Mouse (Mus musculus): Measurements from ENCODE around the gene Gatb.

The Gatb gene

DNA sequence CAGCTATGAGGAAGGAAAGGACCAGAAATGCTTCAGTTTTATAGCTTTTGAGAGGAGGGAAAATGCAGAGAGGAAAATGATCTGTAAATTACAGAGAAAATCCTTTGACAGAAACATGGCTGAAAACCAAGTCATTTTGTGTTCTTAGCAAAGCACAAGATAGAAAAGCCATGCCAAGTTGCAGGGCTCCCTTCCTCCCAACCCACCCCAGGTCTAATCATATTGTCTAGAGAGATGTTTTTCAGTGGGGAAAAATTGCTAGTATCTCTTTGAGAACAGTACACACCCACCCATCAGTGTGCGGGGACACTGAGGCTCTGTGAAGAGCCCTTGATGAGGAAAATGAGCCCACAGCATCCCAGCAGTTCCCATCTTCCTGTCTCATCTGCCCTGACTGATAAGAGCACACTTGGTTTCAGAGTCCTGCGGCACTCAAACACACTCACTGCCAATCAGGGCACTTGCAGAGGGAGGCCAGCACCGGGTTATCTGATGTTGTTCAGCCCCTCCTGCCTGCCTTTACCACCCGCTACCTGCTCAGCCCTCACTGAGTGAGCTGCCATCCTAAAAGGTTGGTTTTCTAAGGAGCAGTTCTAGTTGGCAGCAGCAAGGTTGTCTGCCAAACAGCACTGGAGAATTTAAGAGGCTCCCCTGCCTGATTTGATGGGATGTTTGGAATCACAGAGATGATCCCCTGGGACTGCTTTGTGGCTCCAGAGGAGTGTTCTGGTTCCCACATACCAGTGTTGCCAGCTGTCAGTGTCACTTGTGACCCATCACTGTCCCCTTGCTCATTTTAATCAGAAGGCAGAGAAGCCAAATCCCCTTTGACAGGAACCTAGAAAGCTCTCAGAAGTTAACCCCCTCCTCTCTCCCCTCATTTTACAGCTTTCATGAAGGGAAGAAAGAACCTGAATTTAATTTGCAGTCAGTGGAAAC lies 79.1 kb downstream of the Gatb start:
- DNase-seq (ENCODE audit: low spot score in 2 of 2) = no peak

DNA sequence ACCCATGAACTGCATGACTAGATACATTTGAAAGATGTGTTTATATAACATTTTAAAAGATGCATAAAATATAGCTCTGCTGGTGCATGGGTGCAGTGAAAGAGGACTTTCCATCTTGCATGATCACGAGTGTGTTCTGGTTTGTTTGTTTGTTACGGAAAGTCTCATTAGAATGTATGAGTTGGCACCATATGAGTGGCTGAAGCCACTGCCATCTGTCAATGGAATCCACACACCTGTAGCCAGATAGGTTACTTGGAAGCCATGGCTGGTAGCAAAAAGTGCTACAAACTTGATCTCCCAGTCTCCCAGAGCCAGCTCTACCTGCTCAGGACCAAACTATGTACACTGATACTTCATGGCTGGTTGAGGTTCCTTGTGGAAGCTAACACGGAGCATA lies 81.6 kb downstream of the Gatb start:
- DNase-seq (ENCODE audit: low spot score in 2 of 2) = no peak

DNA sequence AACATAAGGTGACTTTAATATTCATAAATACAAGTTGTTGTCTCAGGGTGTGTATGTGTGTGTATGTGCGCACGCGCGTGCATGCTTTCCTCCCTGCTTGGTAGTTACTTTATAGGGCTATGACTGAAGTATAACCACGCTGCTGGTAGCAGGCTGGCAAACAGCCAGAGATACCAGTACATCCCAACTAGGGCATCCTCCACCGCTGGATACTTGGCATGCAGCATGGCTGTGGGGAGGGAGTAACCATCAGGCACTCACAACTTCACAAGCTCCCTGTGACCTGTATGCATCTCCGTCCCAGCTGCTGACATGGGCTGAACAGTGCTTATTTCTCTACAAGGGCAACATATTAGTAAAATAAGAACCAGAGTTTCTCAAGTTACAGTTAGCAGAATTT lies 85.8 kb downstream of the Gatb start:
- no peak for DNase-seq (ENCODE audit: low spot score in 2 of 2)

DNA sequence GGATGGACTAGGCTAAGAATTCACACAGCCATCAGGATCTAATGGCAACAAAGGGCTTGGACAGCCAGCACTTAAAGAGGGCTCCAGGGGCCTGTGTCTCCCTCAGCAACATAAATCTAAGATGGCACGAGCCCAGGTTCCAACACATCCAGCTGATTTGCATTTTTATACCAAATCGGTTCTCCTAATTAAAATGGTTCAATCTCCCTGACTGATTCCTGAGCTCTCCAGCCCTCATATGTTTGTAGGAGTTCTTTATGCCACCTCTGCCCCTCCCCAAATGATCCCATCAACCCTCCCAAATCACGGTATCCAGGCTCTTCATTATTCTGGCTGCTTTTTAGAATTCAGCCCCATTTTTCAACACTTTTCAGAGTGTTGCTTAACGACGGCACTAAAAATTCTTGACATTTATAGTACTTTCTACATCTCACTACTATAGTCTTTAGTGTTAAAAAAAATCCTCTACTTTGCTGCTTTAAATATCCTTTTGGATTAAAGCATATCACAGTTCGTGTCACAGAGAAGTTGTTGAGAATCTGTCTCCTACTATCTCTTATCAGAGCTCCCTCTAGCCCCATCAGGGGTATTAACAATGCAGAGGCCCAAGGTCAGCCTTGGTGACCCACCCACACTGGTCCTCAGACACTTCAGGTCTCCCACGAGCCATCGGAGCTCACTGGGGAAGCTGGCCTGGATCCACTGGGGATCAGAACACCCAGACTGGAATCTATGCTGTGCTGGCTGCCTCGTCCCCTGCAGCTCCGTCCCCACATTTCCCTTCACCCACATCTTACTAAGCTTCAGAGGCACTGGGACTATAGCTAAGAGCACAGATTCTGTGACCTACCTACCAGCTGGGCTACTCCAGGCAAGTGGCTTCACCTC lies 88.3 kb downstream of the Gatb start:
- no peak for DNase-seq (ENCODE audit: low spot score in 2 of 2)

DNA sequence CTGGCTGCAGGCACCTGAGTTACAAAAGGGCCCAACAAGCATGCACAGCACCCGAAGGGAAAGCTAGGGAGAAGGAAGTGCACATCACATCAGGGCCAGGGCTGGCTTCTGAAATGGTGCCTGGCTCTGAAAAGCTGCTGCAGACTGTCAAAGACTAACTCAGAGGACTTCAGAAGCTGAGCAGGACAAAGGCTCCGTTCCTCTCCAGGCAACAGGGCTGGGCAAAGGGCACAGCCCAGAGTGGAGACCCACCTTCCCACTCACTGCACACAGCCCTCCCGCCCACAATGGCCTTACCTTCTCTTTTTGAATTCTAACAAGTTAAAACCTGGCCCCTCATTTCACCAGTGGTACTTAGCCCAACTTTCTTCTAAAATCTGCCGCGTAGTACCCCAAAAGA lies 89.9 kb downstream of the Gatb start:
- DNase-seq (ENCODE audit: low spot score in 2 of 2) = no peak

DNA sequence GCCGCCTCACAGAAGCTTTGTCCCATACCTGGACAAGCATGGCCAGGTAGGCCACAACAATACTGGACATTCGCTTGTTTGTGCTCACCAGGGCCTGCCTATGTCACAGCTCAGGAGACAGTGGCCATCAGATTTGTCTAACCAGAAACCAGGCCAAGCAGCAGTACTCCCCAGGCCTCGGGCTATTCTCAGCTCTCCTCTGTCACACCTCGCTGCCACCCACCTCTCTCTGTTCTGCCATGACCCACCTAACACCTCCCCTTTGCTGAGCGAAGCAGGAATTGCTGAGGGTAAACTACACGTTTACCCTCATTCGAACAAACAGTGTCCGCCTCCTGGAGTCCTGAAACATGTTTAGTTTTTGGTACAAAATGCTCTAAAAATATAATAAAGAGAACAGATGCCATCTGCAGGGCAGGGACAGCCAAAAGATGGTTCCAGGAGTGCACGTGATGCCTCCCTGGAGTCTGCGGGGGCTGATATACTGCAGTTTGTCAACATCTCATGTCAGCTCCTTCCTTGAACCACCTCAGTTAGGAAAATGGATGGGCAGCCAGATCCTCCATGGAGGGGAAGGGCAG lies 90.8 kb downstream of the Gatb start:
- DNase-seq (ENCODE audit: low spot score in 2 of 2) = no peak

DNA sequence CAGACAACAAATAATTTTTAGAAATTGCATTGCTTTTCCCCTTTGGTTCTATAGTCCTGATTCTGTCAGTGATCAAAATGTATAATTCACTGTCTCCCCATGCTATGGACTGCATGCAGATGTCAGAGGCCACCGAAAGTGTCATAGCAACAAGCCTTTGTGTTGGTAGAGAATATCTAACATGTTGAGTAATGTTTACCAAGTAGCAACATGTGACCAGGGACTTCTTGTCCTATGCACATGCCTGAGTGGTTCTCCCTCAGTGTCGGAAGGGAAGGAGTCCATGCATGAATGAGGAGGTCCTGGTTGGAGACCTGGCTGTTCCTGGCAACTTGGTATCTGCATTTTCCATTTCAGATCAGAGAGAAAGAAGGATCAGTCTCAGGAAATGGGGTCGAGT lies 92.2 kb downstream of the Gatb start:
- no peak for DNase-seq (ENCODE audit: low spot score in 2 of 2)

DNA sequence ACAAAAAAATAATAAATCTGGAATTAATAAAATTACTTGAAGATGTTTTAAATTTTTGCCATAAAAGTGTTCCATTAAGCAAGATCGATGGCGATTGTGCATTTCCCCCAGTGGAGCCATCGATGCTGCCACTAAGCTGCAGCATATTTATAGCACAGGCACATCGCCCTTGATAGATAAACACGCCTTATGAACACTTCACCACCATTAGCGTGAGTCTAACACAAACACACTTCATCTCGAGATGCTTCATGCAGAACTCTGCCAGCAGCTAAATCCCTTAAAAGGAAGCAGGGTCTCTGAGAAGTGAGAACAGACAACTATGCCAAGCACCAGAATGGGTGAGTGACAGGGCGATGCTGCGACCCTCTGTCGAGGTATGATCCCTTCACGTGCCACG lies 92.8 kb downstream of the Gatb start:
- DNase-seq (ENCODE audit: low spot score in 2 of 2) = no peak

DNA sequence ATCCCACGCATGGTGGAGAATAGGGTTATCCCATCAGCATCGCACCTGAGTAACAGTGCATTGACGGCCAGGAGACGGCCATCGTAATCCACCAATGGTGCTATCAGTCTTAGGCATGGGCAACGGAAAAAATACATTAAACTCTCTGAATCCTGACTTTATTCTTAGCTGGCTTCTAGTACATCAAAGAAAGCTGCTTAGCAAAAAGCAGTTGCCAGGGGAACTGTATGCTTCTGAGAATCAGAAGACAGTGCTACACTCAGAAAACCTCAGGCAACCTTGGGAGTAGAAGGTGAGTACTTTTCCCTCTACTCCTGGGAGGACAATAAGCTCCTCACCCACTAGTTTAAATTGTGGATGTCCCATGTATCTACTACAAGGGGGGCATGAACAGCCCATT lies 93.8 kb downstream of the Gatb start:
- no peak for DNase-seq (ENCODE audit: low spot score in 2 of 2)

DNA sequence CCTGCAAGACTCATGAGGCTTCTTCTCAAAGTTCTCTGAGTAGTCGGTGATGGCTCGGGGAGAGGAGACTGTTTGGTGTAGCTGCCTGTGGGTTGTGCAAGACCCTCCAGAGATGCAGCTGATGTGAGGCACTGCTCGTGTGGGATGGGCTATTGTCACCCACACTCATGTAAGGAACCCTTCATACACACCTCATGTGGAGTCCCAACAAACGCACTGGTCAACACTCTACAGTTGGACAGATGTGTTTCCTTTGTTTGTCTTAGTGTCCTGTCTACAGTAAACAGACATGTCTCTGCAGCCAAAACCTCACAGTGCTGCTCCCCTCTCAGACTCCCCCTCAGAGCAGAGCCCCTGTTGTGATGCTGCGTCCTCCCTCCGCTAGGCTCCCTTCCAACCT lies 95.9 kb downstream of the Gatb start:
- no peak for DNase-seq (ENCODE audit: low spot score in 2 of 2)

DNA sequence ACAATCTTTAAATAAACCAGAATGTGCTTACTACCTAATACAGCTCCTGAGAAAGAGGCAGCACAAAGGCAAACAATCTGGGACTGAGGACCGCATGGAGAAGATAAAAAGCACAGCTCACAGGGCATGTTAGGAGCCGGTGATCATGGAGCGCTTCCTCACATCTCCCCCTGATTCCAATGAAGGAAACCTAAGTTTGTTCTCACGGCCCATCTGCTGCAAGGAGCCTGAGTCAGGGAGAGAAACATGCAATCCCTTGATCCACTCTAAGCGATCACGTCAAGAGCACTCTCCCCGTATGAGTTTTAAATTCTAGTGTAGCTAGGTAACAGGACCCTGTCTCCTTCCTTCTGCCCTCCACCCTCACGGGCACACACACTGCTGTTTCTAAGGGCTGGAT lies 103.2 kb downstream of the Gatb start:
- DNase-seq (ENCODE audit: low spot score in 2 of 2) = no peak

DNA sequence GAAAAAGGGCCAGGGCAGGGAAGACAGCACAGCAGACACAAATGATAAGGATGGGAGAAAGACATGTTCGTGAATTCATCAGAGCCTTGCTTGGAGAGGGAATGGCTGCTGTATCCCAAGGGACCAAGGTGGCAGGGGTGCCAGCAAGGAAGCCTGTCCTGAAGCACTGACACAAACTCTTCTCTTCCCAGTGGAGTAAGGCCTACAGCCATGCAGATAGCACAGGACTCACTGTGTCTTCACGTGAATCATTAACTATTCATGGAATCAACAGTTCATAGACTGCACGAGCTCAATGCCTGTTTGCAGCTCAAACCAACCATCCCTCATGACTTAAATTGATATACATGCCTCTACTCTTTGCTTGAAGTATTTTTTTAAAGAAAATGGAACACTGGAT lies 104.0 kb downstream of the Gatb start:
- no peak for DNase-seq (ENCODE audit: low spot score in 2 of 2)

DNA sequence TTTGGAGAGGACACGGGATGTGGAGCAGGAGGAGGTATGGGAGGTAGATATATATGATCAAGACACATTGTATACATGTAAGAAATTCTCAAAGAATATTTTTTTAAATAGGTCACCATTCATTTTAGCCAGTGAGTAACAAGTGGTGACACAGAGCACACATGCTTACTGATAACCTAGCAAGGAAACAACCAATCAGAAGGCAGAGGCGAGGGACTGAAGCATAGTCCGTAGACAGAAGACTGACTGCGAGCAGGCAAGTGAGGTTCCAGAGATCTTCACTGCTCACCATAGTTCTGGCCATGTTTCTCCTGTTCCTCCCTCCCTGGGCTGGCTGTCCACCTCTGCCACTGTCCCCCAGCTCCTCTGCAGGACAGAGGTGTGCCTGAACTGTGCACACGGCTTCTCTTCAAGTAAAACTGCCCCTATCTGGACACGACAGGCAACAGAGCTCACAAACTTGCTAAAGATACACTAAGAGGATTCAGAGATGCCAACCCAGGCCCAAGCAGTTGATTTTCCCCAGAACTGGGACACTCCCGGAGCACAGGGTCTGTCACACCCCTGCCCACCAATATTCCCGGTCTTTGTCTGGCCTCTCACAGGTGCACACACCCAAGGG lies 105.5 kb downstream of the Gatb start:
- DNase-seq (ENCODE audit: low spot score in 2 of 2) = no peak

DNA sequence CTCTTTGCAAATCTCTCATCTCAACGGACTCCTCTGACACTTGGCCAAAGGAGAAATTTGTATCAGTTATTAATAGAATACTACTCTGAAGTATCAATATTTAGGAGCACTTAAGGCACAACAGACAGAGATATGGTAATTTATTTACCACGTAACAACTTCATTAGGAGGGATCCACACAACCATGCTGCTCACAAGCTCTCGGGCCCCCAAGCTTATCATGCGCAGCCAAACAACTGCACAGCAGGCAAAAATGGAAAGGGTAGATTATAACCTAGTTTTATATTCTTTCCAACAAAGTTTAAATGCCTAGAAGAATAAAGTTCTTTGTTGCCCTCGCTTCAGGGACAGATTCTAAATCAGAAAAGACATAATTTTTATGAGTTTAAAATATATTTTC lies 106.0 kb downstream of the Gatb start:
- no peak for DNase-seq (ENCODE audit: low spot score in 2 of 2)

DNA sequence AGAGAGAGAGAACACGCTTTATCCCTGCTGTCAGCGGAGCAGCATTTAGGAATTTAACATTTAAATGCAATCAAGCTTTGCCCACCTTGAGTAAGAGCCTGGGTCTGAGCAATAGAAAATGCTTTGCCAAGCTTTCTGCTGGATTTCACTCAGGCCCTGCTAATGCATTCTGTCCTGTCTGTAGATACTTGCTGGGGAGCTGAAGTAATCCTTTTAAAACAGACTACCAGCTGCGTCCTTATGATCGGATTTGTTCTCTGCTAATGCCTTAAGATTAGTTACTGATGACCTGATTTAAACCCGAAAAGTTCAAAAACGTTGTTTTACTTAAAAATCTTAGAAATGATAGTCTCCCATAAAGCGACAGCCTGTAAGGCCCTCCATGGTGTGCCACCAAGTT lies 107.2 kb downstream of the Gatb start:
- DNase-seq (ENCODE audit: low spot score in 2 of 2) = no peak

DNA sequence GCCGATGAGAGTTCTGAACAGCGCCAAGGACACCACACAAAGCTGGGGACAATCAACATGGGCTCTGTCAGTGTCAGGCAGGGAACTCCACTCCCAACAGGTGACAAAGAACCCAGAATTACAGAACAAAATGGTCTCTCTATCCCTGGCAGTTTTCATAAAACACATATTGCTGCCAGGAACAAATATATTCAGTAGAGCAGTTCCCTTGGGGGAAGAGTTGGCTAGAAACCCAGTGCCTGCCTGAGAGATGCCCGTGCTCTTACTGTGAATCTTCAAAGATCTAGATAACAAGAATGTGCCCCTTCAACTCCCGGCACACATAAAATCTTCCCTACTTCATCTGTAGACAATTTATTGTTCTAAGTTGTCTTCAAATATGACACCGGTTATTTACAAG lies 109.7 kb downstream of the Gatb start:
- no peak for DNase-seq (ENCODE audit: low spot score in 2 of 2)

DNA sequence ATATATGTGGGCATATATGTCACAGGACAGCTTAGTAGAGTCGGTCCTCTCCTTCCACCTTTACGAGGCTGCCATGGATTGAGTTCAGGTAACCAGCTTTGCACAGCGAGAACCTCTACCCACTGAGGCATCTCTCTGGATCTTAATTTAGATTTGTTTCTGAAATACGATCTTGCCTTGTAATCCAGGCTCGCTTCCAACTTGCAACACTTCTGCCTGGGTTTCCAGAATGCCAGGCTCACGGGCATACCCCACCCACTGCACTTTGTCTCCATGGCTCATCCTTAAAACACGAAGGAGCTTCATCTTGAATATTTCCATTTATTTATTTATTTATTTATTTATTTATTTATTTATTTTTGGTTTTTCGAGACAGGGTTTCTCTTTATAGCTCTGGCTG lies 111.4 kb downstream of the Gatb start:
- no peak for DNase-seq (ENCODE audit: low spot score in 2 of 2)

DNA sequence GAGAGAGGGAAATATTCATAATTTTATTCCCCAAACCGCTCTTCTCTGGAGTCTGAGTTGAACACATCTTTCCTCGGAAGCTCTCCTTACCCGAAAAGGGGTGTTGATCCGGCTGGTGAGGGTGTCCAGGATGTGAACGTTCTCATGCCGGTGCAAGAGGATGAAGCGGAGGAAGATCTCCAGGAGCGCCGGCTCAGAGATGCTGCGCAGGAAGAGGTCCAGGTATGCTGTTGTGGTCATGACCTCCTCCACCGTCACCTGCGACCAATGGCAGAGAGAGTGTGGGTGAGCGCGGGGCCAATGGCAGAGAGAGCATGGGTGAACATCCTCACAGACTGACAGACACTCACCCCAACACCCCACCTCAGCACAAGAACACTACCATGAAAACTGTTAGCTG lies 114.4 kb downstream of the Gatb start:
- DNase-seq (ENCODE audit: low spot score in 2 of 2) = no peak

DNA sequence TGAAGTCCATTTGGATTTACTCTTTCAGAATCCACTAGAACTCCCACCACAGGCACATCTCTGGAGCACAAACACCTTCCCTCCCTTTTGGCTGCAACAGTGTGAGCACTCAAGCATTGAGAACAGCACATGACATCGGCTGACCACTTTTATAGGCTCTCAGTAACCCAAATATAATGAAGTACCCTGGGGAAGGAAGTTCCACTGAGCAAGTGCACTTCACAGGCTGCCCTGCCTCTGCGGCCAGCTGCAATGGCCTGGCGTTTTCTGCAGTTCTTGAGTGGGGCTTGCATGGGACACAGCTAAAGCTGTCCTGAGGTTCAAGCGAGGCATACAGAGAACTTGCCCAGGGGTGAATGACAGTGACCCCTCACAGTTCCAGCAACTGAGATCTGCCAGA lies 117.2 kb downstream of the Gatb start:
- DNase-seq (ENCODE audit: low spot score in 2 of 2) = no peak

DNA sequence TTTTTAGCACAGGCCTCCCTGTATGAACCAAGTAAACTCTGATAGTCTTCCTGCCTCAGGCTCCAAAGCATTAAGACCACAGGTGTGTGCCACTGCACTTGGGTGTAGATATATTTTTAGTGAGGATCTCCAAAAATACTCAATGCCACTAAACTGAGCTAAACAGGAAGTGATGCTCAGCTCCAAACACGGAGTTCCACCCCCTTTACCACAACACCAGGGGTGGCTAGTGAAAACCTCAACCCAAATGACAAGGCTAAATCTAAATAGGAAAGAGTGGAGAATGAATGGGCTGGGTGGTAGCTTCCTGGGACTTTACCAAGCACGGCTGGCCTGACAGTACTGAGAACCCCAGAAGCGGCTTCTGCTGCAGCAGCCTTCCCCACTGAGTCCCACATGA lies 119.1 kb downstream of the Gatb start:
- DNase-seq (ENCODE audit: low spot score in 2 of 2) = no peak

DNA sequence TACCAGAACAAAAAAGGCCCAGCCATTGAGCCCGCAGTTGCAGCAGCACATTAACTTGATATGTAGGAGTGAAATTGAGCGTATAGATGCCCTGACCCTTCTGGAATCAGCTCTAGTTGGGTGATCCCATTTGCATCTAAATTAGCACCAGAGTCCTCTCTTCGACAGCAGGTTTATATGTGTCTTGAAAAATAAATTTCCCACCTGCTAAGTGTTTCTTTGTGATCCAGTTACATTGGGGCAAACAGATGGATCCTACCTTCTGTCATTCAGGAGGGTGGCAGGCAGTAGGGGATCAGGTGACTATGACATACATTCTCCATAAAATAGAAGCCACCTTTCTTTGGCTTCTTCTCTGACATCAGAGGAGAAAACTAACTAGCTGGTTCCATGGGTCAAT lies 121.1 kb downstream of the Gatb start:
- DNase-seq (ENCODE audit: low spot score in 2 of 2) = no peak

DNA sequence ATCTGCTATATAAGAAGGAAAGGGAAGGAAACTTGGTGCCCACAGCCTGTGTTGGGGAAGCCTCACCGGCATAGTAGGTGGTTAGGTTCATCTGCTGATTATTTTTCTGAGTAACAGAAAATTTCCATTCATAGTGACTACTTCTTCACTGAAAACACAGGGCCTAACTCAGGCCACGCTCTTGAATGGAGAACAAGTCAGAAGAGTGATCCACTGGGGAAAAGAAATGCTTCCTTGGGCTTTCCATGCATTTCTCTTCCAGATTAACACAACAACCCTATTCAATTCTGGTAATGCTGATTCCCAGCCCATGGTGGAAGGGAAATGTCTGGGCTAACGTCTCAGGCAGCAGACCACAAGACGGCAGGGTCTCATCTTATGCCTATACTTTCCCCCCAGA lies 124.6 kb downstream of the Gatb start:
- DNase-seq (ENCODE audit: low spot score in 2 of 2) = no peak

Data from heart, adult 9 months (tissue).